Mouse (Mus musculus) MEL-GATA-1-ER (cell line): ENCODE measurements around the gene Osmr.
A peak's percentile ranks its signal among the peaks of the same experiment; 100 is the strongest.

Experiments used
- DNase-seq: peaks from one replicate; pipeline ENCODE4 v3.0.0-alpha.2; 2012; ENCODE audit warnings: low read depth; ENCODE audit errors: extremely low read depth

The Osmr gene

GRCm38 (mm10) chr15:6874601-6875019, at the start of gene Osmr:
TSS of gene Osmr (minus strand) at chr15:6874969.
- DNase-seq: peak; percentile 7

DNA sequence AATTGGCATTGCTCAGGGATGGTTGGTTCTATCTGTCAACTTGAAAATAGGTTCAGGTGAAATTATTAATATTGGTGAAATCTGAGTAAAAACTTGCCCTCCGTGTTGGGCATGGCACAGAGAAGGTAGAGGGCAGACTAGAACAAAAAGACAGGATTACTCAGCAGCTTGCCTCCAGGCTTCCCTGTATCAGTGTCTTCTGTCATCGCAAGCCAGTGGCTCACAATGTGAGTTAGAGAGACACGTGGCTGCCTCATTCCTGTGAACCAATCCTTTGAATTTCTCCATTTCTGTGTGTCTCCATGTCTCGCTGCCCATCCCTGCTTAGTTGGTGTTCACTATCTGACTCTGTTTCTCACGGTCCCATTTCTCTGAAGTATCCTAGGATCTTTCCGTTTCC, 44.6 kb upstream of the Osmr start:
- no peak for DNase-seq

GRCm38 (mm10) chr15:6914163-6914562, 39.4 kb upstream of the Osmr start:
- no peak for DNase-seq

DNA sequence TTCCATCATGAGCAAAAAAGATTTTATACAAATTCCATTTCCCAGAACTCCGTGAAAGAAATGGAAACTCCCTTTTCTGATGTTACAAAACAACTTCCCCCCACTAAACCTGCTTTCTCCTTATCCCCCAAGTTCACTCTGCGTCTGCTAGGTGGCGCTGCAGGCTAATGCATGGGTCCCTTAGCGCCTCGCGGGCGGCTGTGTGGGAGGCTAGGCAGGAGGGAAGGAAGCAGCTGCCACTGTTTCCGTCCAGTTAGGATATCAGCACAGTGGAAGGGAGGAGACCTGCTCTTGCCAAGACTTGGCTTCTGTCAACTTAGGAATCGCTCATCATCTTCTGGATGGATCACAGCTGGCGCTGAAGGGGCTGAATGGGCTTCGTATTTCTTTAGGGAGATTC, 34.9 kb upstream of the Osmr start:
- peak; percentile 71 for DNase-seq

GRCm38 (mm10) chr15:6909084-6909483, 34.3 kb upstream of the Osmr start:
- DNase-seq: peak; percentile 39

GRCm38 (mm10) chr15:6908601-6909000, 33.8 kb upstream of the Osmr start:
- no peak for DNase-seq

DNA sequence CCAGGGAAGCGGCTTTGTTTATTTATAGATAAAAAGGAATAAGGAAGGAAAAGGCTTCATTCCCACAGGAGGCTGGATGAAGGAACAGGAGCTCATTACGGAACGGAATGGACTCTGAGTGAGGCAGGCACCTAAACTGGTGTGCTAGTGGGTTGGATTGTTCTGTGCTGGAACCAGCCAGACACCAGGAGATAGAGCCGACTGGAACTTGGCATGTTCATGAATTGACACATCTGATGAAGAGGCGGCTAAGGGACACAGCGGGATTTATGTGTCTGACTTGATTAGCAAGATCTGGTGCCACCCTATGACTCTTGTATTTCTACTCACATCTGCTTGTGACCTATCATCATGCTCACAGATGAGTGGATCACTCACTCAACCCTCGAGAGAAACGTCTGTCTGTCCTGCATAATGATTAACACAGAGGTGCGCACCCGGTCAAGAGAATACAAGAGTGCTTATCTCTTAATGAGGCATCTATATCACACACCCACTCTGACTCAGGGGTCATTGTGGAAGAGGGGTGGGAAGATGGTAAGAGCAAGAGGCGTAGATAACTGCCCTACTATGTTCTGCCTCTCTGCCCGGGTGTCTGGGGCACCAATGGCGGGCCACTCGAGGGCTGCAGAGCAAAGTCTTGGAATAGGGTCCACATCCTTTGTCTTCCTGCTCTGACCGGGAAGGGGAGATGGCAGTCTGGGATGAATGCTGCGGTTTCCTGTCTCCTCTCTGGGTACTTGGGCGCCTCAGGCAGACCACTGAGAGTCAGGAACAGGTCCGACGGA, 31.7 kb upstream of the Osmr start:
- DNase-seq: no peak

DNA sequence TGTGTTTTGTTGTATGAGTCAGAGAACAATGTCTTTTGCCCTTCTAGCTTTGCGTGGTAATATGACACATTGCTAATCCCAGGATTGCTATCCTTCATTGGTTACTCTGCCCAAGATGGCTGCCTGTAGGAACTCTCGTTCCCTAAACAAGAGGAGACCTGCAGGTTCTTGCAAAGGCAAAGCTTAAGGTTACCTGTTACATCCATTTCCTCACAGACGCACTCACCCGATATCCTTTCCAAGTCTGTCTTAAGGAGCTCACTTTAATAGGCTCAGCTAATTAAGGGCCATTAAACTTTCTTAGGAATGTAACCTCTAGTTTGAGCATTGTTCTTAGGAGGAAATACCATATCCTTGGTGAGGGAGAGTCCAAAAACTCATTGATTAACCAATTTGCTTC, 31.0 kb upstream of the Osmr start:
- DNase-seq: no peak

- DNase-seq: no peak
Measured at GRCm38 (mm10) chr15:6903286-6903975, 28.7 kb upstream of the Osmr start.

- no peak for DNase-seq
Measured at GRCm38 (mm10) chr15:6901982-6902639, 27.3 kb upstream of the Osmr start.

DNA sequence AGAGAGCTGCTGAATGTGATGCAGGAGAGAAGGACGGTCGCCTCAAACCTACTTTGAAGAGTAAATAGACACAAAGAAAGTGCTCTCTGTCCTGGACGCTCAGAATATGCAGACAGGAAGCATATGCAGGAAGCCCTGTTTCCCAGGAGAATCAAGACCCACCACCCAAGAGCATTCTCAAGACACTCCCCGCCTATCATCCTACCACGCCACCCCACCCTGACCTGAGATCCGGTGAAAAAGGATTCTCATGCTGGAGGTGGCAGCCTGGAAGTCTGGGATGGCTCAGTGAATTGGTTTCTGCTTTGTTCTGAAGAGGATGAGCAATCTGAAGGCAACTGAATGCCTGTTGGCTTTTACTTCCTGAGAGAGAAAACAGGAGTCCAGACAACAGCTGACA, 26.5 kb upstream of the Osmr start:
- no peak for DNase-seq

- no peak for DNase-seq
Measured at GRCm38 (mm10) chr15:6884260-6884659, 9.5 kb upstream of the Osmr start.

- DNase-seq: peak; percentile 25
Measured at GRCm38 (mm10) chr15:6883816-6884215, 9.0 kb upstream of the Osmr start.

DNA sequence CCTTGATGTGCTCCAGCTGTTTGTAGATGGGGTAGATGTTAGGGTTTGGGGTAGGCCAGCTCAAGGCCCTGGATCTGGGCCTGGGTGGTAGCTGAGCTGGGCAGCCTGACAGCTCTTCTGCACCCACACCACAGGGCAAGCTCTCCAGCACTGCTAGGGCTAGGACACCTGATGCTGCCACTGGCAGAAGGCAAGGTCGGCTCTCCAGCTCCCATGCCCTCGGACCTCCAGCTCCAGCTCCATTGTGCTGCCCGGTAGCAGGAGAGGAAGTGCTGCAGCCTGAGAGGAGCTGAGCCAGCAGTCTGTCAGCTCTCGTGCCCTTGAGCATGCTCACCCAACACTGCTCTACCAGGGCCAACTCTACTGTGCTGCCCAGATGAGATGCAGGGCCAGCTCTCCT, 8.3 kb upstream of the Osmr start:
- no peak for DNase-seq

DNA sequence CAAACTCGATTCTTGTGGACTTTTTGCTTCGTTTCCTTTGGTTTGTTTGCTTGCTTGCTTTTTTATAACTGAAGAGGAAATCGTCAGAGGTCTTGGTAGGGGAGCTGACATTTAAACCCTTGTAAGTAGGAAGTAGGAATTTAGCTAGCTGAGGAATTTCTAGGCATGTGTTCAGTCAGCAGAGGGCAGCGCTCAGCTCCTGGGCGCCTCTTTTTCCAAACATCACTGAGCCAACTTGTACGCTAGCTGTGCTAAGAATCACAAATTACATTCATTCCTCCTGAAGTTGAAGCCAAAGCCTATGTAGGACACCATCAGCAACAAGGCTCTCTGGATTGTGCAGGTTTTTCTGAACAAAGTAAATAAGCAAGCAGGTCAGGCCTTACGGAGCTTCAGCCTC, 7.4 kb upstream of the Osmr start:
- no peak for DNase-seq

- no peak for DNase-seq
Measured at GRCm38 (mm10) chr15:6881211-6881610, 6.4 kb upstream of the Osmr start.

GRCm38 (mm10) chr15:6873807-6874600, 765 bp downstream of the Osmr start:
- DNase-seq: no peak

- DNase-seq: no peak
Measured at GRCm38 (mm10) chr15:6873154-6873806, 1.5 kb downstream of the Osmr start.

DNA sequence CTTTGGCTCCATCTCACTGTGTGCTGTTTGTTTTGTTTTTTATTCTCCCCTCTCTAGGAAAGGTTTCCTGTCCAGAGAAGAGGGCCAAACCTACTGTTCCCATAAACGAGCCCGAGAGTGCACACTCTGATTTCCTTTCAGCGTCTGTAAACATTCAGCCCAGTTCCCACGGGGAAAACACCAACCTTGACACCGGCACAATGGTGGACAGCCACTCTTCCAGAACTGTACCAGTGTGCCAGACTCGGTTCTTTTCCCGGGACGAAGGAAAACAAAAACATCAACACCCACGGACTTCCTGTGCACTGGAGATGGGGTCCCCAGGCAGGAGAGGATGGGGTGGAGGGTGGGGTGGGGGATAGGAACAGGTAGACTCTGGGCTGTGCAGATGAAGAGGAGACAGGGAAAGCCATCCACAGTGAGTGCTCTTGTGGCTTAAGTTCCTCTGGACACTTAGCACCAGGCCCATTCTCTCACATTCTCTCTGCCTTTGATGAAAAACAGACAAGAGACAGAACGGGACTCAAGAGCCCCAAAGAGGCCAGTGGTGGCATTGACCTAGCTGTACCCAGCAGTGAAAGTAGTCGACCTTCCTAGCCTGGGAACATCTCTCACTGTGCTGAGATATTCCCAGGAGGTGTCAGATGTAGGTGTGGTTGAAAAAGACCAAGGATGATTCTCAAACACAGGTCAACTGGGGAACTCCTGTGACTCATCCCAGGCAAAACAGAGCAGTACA, 3.0 kb downstream of the Osmr start:
- DNase-seq: no peak

GRCm38 (mm10) chr15:6866888-6867287, 7.9 kb downstream of the Osmr start:
- no peak for DNase-seq
